Mouse (Mus musculus) cerebellum, adult 9-10 months (tissue): ENCODE results near the gene Slc17a7.
"Not testable (repeated sequence)": the region's sequence is repeated elsewhere in the genome, so short reads cannot be mapped to it uniquely, and the experiment has no call there.

Experiments used
- DNase-seq: peaks from one replicate; pipeline ENCODE4 v3.0.0; 2022

Gene Slc17a7

DNA sequence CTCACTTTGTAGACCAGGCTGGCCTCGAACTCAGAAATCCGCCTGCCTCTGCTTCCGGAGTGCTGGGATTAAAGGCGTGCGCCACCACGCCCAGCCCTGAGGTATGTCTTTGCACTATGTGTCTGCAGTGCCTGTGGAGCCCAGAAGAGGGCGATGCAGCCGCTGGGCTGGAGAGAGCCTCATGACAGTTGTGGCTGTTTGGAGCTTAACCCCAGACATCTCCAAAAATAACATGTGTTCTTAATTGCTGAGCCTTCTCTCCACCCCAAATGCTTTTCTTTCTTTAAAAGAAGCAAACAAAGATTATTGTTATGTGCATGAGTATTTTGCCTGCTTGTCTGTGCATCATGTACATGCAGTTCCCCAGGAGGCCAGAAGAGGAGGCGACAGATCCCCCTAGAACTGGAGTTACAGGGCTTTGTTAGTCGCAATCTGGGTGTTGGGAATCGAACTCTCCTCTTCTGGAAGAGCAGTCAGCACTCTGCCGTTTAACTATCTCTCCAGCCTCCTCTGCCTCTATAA, 8.7 kb upstream of the Slc17a7 start:
- DNase-seq = peak; percentile 84

DNA sequence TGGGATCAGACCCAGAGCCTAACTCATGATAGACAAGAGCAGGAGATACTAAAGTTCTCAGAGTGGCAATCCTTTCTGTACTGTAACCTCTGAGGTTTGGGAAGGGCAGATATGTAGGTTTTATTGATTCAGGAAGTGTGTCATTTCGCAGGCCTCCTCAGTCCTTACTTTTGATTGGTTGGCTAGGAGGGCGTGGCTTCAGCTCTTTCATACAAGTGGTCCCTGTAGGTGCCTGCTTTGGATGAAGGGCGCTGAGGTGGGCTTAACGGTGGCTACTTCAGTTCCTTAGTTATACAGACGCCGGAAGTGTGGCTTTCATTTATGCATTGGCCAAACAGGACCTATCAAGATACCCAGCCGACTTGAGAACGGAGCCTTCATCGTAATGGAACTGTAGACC, 8.2 kb upstream of the Slc17a7 start:
- DNase-seq = peak; percentile 65

DNA sequence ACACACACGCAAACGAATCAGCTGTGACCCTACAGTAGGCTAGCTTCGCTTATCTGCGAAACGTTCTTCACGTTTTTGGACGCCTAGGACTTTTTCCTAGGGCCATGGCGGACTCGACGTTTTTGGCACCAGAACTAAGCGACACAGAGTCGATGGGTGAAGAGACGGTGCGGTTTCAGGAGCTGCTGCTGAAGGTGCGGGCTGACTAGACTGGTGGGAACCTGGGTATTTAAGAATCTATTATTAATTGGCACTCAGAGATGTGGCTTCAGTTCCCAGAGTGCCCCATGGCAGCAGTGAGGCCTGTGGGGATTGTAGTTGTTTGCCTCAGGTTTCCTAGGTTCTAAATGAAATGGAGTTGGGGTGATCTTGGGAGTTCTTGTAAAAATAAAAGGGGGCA, 7.5 kb upstream of the Slc17a7 start:
- peak; percentile 57 for DNase-seq

DNA sequence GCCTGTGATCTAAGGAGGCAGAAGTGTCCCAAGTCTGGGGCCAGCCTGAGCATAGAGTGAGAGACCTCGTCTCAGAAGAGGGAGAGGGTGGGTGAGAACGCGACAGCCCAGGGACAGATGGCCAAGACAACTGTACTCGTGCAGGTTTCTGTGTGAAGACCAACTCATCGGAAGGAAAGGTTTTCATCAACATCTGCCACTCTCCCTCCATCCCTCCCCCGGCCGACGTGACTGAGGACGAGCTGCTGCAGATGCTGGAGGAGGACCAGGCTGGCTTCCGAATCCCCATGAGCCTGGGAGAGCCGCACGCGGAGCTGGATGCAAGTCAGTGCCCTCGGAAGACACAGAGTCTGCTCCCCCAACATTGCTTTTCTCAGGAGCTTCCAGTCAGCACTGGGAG, 6.3 kb upstream of the Slc17a7 start:
- peak; percentile 41 for DNase-seq

DNA sequence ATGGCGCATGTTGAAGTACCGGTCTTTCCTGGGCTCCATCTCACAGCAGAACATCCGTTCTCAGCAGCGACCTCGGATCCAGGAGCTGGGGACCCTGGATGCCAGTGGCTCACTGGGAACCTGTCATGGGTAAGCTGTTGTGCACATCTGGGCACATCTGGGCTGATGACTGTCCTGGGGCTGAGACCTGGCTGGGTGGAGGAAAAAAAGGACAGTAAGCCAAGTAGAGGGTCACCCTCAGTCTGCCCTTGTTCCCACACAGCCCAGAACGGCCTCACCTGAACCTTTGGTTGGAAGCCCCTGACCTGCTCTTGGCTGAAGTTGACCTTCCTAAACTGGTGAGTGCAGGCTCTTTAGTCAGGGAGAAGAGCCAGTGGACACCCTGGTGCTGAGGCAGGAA, 4.8 kb upstream of the Slc17a7 start:
- DNase-seq = peak; percentile 63

DNA sequence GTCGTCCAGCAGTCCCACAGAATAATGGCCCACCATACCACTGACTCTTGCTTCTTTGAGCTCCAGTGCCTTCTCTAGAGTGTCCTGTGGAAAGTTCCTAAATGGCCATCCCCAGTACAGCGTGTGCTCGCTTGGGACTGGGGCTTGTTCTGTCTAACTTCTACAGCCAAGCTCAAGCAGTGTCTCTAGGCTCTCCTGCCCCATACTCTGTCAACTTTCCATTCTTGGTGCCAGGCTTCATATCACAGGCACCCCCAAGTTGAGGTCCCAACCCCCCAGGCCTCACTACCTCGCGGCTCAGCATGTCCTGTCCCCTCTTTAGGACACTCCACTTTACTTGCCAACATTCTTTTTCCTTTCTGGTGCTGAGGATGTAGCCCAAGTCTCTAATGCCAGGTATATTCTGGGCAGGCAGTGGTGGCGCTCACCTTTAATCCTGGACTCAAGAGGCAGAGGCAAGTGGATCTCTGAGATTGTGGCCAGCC, 3.4 kb upstream of the Slc17a7 start:
- DNase-seq = peak; percentile 62

DNA sequence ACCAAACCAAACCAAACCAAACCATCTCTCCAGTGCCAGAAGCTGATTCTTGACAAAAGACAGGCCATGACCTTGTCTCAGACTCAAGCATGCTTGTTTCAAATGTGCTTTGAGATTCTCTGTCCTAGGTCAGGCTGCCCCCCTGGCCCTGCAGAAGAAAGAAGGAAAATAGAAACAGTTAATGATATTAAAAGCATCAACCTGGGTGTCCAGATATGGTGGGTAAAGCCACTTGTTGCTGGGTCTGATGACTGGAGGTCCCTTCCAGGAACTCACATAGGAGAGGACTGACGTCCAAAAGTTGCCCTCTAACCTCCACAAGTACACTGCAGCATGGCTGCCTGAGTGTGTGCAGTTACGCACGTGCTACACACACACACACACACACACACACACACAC, 2.9 kb upstream of the Slc17a7 start:
- DNase-seq = peak; percentile 73

DNA sequence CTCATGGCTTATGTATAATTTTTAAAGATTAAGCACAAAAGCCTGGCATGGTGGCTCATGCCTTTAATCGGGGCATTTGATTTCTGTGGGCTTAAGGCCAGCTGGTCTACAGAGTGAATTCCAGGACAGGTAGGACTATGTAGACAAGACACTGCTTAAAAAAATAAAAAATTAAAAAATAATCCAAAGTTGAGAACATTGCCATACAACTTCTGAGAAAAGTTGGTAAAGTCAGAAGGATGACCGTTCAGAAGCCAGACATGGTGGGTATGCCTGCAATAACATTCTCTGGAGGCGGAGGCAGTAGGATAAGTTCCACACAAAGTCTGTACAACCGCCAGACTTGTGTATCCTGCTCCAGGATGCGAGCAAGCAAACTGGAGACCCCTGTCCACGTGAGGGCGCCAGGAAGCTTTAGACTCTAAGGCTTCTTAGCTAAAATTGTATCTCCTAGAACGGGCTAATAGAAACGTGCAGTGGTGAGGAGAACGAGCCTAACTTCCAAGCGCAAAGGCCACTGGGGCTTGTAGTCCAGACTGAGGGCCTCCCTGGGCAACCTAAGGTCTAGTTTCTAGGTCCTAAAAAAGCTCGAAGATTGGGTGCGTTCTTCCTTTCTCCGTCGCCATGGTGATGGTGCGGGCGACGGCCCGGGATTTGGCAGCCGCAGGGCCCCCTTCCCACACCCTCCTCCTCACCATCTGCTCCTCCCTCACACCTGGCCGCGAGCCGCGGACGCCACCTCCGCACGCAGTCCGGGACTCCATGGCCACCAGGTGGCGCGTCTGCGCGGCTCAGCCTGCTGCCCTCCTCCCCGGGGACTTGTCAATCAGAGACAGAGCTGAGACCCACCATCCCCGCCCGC, 1.9 kb upstream of the Slc17a7 start:
- peak; percentile 99 for DNase-seq

DNA sequence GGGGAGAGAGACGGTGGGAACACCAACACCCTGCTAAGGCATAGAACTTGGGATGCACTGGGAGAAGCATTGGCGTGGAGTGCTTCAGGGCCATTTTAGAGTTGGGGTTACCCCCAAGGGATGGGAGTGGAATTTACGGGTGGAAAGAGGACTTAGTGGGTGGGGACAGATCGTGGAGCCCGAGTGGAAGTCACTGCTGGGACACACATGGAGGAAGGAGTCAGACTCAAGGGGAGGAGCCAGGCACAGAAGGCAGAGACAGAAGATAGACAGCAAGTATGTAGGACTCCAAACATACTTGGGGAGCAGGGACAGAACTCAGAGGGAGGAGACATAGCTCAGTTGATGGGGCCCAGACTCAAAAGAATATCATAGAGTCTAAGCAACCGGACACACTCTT, 1.2 kb upstream of the Slc17a7 start:
- no peak for DNase-seq

DNA sequence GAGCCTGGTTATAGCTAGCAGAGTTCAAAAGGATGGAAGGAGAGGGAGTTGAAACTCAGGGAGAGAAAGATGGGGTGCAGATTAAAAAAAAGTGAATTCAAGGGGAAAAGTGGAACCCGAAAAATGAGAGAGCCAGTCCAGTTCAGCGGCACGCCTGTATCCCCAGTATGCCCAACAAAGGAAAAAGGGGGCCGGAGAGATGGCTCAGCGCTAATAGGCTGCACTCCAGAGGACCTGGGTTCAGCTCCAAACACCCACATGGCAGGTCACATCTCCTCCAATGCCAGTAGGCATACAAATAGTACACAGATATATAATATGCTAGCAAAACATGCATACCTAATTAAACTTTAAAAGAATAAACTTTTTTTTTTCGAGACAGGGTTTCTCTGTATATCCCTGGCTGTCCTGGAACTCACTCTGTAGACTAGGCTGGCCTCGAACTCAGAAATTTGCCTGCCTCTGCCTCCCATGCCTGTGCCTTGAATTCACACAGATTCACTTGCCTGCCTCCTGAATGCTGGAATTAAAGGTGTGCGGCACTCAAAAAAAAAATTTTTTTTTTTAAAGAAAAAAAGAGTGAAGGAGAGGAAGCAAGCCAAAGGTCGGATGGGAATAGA, 643 bp upstream of the Slc17a7 start:
- peak; percentile 69 for DNase-seq

DNA sequence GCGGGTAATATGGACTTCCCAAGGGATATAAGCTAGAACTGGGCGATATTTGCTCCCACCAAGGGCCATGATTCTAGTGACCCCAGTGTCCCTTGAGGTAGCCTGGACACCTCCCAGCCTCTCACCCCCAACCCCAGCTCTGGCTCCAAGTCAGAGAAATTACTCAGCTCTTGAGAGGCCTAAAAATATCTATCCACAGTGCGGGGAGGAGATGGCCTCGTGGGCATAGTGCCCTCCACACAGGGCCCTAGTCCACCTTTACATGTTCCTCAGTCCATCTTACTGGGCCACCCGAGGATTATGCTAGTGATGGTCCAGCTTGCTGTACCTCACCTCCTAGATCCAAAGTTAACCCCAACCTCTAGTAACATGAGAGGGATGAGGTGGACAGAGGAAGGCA, 1.1 kb downstream of the Slc17a7 start:
- peak; percentile 84 for DNase-seq

DNA sequence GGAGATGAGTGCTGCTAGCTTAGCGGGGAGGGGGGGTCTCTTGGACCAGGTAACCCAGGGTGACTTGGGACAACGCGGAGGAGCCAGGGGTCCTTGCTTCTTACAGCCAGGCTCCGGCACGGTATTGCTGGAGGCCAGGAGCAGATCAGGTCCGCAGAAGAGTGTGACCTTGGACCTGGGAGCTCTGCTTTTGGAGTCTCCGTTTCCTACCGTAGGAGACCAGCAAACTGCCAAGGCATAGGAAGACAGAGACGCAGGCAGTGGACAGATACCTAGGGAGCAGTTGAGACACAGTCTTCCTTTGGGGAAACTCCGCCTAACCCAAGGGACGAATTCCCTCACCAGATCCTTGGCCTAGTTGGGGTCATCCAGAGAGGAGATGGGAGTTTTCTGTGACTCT, 2.0 kb downstream of the Slc17a7 start:
- DNase-seq = no peak

DNA sequence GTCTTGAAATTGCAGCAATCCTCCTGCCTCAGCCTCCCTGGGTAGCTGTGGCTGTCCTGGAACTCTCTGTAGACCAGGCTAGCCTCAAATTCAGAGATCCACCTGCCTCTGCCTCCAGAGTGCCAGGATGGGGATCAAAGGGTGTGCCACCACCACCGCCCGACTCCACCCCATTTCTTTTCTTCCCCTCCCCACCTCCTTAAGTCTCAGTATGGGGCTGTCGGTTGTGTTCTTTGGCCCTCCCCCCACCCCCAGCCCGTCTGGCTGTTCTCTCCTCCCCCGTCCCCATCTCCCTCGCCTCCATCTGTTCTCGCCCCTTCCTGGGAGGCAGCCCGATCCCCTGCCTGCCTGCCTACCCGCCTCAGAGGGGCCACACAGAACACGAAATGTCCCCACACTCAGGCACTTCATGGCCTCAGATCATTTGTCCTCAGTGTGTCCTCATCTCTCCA, 3.2 kb downstream of the Slc17a7 start:
- DNase-seq = peak; percentile 77

DNA sequence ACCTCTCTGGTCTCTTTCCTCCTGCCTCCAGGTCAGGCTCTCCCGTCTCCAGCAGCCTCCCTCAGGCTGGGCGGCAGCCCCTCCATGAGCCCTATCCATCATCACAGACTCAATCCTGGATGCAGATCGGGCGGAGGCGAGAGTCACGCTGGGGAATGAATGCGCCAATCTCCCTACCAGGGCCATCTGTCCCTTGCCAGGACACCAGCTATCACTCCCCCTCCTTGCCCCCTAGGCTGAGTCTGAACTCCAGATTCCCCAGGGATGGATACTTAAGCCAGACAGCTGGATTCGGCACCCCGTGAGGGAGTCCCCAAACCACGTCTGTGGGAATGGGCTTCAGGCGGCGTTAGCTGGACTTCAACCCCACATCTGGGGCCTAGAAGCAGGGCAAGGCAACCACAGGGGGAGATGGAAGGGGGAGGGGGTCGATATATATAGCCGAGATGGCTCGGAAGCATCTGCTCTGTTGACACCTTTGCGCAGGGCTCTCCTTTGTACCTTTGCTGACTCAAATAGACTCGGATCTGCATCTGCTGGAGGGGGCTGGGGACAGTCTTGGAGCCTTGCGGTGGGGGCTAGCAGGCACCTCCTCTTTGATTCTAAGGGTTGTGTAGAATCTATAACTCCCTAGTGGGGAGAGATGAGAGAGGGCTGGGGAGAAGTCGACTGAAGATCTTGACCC, 4.2 kb downstream of the Slc17a7 start:
- peak; percentile 91 for DNase-seq

DNA sequence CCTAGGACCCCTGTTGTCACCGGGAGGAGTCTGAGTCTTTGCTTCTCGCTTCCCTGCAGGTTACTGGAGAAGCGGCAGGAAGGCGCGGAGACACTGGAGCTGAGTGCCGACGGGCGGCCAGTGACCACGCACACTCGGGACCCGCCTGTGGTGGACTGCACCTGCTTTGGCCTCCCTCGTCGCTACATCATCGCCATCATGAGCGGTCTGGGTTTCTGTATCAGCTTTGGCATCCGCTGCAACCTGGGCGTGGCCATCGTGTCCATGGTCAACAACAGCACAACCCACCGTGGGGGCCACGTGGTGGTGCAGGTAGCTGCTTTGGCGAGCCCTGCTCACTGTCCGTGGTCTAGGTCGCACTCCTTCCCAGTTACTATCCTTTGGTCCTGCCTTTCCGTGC, 4.9 kb downstream of the Slc17a7 start:
- peak; percentile 81 for DNase-seq

DNA sequence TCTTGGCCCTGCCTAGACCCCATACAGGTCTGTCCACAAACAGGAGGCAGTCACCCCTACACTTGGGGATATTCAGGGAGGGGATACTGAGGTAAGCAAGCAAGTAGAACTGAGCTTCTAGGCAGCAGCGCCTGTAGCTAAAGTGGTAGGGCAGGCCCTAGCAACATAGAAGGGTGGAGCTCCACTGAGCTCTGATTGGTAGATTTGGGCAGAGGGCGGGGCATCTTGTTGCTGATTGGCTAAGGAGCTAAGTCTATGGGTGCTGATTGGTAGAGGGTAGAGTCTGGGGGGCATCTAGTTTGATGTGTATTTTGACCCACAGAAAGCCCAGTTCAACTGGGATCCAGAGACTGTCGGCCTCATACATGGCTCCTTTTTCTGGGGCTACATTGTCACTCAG, 5.7 kb downstream of the Slc17a7 start:
- peak; percentile 83 for DNase-seq

DNA sequence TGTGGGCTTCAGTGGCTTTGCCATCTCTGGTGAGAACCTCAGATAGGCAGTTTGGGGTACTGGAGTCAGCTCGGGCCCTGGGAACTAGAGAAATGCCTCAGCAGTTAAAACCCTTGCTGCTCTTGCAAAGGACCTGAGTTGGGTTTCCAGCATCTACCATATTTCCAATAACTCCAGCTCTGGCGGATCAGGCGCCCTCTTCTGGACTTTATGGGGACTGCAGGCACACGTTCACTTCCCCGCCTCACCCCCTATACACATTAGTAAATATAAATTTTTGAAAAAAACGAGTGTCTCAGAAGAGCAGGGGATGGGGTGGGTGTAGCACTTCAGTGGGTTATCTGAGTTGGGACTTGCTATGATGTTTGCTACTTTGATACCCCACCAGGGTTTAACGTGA, 9.2 kb downstream of the Slc17a7 start:
- no peak for DNase-seq

DNA sequence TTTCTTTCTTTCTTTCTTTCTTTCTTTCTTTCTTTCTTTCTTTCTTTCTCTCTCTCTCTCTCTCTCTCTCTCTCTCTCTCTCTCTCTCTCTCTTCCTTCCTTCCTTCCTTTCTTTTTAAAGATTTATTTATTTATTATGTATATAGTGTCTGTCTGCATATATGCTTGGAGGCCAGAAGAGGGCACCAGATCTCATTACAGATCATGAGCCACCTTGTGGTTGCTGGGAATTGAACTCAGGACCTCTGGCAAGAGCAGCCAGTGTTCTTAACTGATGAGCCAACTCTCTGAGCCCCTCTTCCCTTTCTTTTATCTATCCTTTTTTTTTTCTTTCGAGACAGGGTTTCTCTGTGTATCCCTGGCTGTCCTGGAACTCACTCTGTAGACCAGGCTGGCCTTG, 10.0 kb downstream of the Slc17a7 start:
- DNase-seq = not testable (repeated sequence)

DNA sequence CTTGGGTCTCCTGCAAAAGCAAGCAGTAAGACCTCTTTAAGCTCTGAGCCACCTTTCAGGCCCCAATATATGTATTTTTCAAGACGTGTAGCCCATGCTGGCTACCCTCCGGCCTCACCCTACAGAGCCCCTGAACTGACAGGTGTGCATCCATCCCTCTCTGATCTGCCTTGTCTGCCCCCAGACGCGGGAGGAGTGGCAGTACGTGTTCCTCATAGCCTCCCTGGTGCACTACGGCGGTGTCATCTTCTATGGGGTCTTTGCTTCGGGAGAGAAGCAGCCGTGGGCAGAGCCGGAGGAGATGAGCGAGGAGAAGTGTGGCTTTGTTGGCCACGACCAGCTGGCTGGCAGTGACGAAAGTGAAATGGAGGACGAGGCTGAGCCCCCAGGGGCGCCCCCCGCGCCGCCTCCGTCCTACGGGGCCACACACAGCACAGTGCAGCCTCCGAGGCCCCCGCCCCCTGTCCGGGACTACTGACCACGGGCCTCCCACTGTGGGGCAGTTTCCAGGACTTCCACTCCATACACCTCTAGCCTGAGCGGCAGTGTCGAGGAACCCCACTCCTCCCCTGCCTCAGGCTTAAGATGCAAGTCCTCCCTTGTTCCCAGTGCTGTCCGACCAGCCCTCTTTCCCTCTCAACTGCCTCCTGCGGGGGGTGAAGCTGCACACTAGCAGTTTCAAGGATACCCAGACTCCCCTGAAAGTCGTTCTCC, 11.0 kb downstream of the Slc17a7 start:
- no peak for DNase-seq

DNA sequence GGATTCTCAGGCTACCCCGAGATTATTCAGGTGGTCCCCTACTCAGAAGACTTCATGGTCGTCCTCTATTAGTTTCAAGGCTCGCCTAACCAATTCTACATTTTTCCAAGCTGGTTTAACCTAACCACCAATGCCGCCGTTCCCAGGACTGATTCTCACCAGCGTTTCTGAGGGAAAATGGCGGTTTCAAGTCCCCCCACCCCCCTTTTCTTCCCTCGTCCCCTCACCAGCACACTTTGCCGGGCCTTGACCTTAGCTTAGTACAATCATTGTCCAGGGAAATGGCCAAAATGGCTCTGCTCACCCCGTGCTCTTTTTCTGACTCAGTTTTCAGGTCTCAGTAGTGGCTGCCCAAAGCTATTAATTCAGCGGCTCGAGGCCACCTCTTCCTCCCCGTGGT, 11.6 kb downstream of the Slc17a7 start:
- DNase-seq = no peak

DNA sequence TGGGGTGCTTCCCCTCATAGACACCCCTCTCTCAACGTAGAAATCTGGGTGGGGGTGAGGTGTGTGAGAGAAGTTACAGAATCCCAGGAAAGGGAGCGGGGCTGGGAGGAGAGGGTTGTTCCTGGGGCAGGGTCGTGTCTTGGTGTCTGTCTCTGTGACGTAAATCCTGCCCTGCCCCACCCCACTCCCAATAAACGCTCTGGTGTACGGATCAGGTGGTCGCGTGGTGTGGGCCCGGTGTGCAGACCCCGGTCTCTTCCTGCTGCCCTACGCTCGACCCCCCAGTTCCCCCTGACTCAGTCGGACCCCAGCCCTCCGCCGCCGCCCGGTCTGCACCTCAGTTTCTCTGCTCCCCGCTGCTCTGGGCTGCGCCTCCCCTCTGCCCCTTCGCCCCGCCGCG, 12.2 kb downstream of the Slc17a7 start:
- DNase-seq = no peak

DNA sequence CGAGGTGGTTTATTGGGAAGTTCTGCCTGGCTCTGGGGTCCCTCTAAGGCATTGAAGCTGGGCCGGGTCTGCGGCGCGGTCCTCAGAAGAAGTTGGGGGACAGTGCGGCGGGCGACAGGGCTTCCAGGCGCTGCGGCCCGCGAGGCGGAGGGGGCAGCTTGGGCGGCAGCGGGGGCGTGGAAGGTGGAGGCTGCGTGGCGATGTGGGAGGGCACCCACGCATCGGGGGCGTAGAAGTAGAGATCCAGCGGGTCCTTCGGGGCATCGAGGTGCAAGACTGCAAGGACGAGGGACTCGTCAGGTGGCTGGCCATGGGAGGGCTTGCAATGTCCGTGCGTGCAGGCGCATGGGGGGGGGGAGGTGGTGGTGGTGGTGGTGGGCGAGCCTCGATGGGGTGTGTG, 12.6 kb downstream of the Slc17a7 start:
- no peak for DNase-seq

DNA sequence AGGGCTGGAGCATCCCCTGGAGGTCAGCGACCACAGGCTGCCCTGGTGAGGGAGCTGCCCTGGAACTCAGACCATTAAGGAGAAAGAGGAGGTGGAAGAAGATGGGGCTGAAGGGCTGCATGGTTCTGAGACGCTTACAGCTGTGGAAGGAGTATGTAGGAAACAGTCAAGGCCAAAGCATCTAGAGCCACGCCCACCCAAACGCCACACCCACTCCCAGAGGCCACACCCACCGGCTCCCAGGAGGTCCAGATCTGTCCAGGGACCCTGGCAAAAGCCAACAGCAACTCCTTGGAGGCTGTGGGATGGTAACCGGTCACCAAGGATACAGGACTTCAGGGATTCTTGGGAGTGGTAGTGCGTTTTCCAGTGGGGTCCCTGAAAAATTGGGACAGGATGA, 14.8 kb downstream of the Slc17a7 start:
- DNase-seq = no peak
